Mouse (Mus musculus) cerebellum, postnatal 36 days (tissue): ENCODE measurements at regions not wholly inside any gene's neighbourhood (a gene's known extent, or its start where the extent isn't known, plus 50 kb on each side); places are given as distances from the start of the nearest gene placed in this dataset.

Experiments
- DNase-seq, 2 experiments: peaks; one replicate each; pipeline ENCODE4 v3.0.0; 2021 to 2022; ENCODE audit warnings: mixed read lengths in 2 of 2

DNA sequence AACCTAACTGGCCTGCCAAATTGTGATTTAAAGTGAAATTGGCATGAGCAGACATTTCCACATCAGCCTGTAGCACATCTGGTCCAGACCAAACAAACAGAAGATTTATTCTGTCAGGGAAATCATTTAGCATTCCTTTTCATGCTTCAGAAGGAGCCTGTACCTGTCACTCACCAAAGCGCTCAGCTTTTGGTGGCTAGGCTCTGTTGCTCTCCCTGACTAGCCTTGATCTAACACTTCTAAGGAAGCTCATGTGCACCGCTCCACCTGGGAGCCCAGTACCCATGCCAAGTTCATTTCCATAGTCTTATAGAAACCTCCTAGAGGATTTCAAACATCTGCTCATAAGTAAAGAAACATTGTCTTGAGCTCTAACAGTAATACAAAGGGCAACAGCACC, 253.8 kb upstream of the Tfap2d start:
- no peak for DNase-seq

GRCm38 (mm10) chr1:18857457-18857856, 245.4 kb upstream of the Tfap2d start:
- no peak for DNase-seq

- peak; percentile 5 to 57 for DNase-seq
Measured at GRCm38 (mm10) chr1:18903266-18903665, 199.6 kb upstream of the Tfap2d start.

DNA sequence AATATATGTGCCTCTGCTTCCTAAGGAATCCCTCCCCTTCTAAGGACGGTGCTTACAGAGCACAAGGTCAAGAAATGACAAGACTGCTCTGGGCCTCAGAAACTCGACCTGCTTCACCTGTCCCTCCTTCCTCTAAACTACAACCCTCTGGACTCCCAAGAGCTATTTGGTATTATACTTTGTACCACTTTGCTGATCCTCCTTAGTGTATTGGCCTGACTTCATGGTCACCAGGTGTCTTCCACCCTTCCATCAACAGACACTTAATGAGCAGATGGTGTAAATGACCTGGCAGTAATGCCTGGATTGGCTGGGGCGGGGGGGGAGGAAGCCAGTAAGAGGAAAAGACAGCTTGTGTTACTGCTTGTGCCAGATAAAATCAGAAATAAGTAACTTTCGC, 199.1 kb upstream of the Tfap2d start:
- DNase-seq: peak; percentile 57 to 61

GRCm38 (mm10) chr1:18911578-18911977, 191.2 kb upstream of the Tfap2d start:
- no peak for DNase-seq

- no peak for DNase-seq
Measured at GRCm38 (mm10) chr1:18956276-18956675, 146.5 kb upstream of the Tfap2d start.

DNA sequence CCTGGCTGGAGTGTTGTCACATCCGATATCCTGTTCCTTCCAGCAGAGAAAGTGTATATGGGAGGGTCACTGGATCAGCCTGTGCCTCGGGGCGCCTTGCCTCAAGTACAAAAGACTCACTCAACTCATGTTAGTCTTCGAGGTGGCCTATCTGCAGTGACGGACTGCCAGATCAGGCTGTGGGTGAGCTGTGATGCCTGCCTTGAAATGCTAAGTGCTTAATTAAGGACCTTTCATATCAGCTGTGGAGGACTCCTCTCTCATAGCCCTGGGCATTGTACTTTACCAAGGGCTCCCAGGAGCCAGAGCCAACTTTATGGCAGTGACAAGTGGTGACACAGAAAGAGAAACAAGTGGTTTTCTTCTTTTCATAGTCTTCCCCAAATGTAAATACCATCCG, 145.8 kb upstream of the Tfap2d start:
- DNase-seq: no peak

DNA sequence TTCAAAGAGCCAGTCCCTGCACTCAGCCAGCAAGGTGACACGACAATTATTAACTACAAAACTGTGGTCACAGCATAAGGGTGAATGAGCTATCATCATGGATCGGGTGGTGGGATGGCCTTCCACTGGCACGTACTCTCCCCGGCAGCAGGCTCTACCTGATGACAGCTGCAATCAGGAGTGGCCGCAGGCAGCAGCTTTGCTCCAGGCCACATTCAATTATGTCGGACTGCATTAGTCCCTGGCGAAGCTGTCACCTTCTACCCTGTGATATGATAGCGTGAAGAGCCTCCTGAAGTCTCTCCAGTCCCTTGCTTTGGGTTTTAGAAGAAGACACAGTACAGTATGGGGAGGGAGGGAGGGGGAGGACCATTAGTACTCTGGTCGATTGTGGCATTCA, 141.4 kb upstream of the Tfap2d start:
- DNase-seq: no peak

GRCm38 (mm10) chr1:18961889-18962288, 140.9 kb upstream of the Tfap2d start:
- no peak for DNase-seq

- no peak for DNase-seq
Measured at GRCm38 (mm10) chr1:18968935-18969334, 133.9 kb upstream of the Tfap2d start.

GRCm38 (mm10) chr1:18970173-18970572, 132.6 kb upstream of the Tfap2d start:
- DNase-seq: no peak

- no peak for DNase-seq
Measured at GRCm38 (mm10) chr1:18973826-18974620, 128.8 kb upstream of the Tfap2d start.

- no peak for DNase-seq
Measured at GRCm38 (mm10) chr1:18974860-18975439, 127.9 kb upstream of the Tfap2d start.

- DNase-seq: no peak
Measured at GRCm38 (mm10) chr1:18975500-18975899, 127.3 kb upstream of the Tfap2d start.

DNA sequence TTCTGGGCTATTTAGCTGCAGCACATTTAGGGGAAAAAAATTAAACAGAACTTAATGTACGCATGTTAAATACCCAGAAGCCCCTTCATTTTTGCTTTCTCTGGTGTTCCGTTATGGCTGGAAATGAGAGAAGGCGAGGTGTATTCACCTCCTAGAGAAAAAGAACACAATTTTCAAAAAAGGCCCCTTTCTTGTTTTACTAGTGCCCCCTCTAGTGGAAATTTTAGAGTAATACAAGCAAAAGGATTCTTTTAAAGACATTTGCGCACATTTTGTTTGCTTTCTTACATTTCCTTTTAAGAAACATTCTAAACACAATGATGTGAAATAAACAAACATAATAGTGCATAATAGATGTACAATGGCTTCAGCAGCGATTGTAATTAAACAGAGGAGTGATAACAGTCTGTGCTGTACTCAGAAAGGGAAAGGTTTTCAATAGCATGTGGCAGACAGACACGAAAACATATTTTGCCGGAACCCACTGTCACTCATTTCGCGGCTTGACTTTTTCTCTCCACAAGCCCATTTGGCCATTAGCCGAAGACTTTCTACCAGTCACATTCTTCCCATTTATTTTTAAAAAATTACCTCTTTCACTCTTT, 126.0 kb upstream of the Tfap2d start:
- DNase-seq: no peak

DNA sequence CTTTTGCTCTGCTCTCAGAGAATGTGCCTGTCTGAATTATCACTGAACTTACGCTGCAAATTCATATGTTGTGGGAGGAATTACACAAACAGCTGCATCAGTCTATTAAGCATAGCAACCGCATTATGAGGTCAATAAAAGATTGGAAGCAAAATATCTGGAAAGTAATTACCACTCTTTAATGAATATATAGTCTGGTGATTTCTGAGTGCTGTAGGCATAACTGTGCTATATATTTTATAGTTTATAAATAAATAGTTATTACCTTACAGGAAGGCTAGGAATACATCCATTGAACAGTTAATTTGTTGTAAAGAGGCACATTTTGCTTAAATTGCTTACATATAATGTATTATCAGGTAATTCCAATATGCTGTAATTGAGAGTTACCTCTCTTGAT, 123.7 kb upstream of the Tfap2d start:
- DNase-seq: no peak

DNA sequence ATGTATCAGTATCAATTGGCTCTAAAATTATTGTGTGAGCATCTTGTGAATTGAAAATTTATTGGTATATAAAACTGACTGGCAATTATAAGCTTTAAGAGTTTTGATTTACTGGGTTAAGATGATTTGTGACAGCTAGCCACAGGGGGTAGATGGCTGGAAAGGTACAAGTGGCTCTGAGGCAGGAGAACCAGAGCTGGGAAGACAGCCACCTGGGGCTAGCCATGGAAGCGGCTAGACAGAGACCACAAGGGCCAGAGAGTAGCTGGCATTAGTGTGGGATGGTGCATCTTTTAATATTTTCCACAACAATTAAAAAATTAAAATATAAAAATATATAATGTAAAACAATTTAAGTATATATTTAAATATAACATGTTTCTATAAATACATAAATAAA, 86.0 kb upstream of the Tfap2d start:
- no peak for DNase-seq
